Mouse (Mus musculus) kidney, embryonic 15.5 days (tissue): ENCODE results near the gene Cdhr1. TPM values are rescaled to one million over a fixed set of nuclear protein-coding genes. Genes with fewer than 3 reads are reported as not detected.
A peak's percentile ranks its signal among the peaks of the same experiment; 100 is the strongest.

Experiments
- ATAC-seq: fragments of 200-750 bp; cut with Nextera tagmentation; replicated peaks from 2 replicates; pipeline ENCODE4 v1.8.0; 2017; ENCODE audit warnings: moderate TSS enrichment; ENCODE audit not compliant: low FRiP score
- H3K27ac ChIP-seq: fragments of 300-500 bp; sonication (generic); 2 replicates; pipeline ENCODE4 v1.5.1; 2015; ENCODE audit warnings: mild to moderate bottlenecking, inconsistent platforms
- H3K27me3 ChIP-seq: fragments of 300-500 bp; sonication (generic); 2 replicates; pipeline ENCODE4 v1.6.1; 2015; ENCODE audit warnings: inconsistent platforms
- H3K36me3 ChIP-seq: fragments of 300-500 bp; sonication (generic); 2 replicates; pipeline ENCODE4 v1.6.1; 2015; ENCODE audit warnings: inconsistent platforms
- H3K4me1 ChIP-seq: fragments of 300-500 bp; sonication (generic); 2 replicates; pipeline ENCODE4 v1.6.1; 2015; ENCODE audit warnings: inconsistent platforms
- H3K4me2 ChIP-seq: fragments of 300-500 bp; sonication (generic); 2 replicates; pipeline ENCODE4 v1.6.1; 2015; ENCODE audit warnings: moderate library complexity, mild to moderate bottlenecking, inconsistent platforms
- H3K4me3 ChIP-seq: fragments of 300-500 bp; sonication (generic); replicated peaks from 2 replicates; pipeline ENCODE4 v1.5.1; 2015; ENCODE audit warnings: mild to moderate bottlenecking, inconsistent platforms
- H3K9ac ChIP-seq: fragments of 300-500 bp; sonication (generic); 2 replicates; pipeline ENCODE4 v1.6.1; 2015; ENCODE audit warnings: mild to moderate bottlenecking, inconsistent platforms
- H3K9me3 ChIP-seq: fragments of 300-500 bp; sonication (generic); replicated peaks from 2 replicates; pipeline ENCODE4 v1.6.1; 2016; ENCODE audit warnings: inconsistent platforms
- WGBS: fragments of 180-500 bp; shearing (Covaris S2); methylation state at CpG from one replicate; pipeline ENCODE4 v1.1.7; 2015; ENCODE audit warnings: mixed read lengths; 5-methylcytosine and 5-hydroxymethylcytosine counted together
- polyA plus RNA-seq: library from polyadenylated mRNA; unstranded; fragments of >200 nt; fragmentation: Nextera tagmentation; extraction: Ambion mirVana; gene quantifications from 2 replicates; pipeline ENCODE4 v1.2.1, GENCODE M21; 2015

Gene Cdhr1
- polyA plus RNA-seq, 1 experiment from 2014 or later, result 3.1 TPM

GRCm38 (mm10) chr14:37110456-37110855 lies 12.3 kb upstream of the Cdhr1 start:
- Histone ChIP-seq H3K27ac (no peak overlapping the region), H3K4me3 (no peak overlapping the region), H3K9ac (no peak overlapping the region), H3K4me1 (peaks cover 7% of the 10 kb centered on the region; the same call in 1 of the 2 replicates), H3K27me3 (no peaks in the 10 kb centered on the region), H3K36me3 (no peaks in the 10 kb centered on the region), H3K4me2 (no peak overlapping the region), H3K9me3 (no peaks in the 10 kb centered on the region)
- WGBS, result 44% methylated on average over 2 of the region's 2 CpGs
- no peak for ATAC-seq

- Histone ChIP-seq H3K27ac (no peak overlapping the region), H3K9ac (no peak overlapping the region), H3K36me3 (no peaks in the 10 kb centered on the region), H3K4me2 (no peak overlapping the region), H3K4me1 (peaks cover 8% of the 10 kb centered on the region; the same call in 1 of the 2 replicates), H3K9me3 (no peaks in the 10 kb centered on the region), H3K27me3 (no peaks in the 10 kb centered on the region), H3K4me3 (no peak overlapping the region)
- no peak for ATAC-seq
- WGBS, result 8% methylated on average over 9 of the region's 9 CpGs
Observed at GRCm38 (mm10) chr14:37109975-37110374, 11.8 kb upstream of the Cdhr1 start.

- no peak overlapping the region for H3K9ac ChIP-seq
- H3K4me1 ChIP-seq, result peaks cover 9% of the 10 kb centered on the region; the same call in 1 of the 2 replicates
- no peaks in the 10 kb centered on the region for H3K27me3 ChIP-seq
- no peak for ATAC-seq
- no peak overlapping the region for H3K27ac ChIP-seq
- H3K4me3 ChIP-seq, result no peak overlapping the region
- no peaks in the 10 kb centered on the region for H3K9me3 ChIP-seq
- H3K4me2 ChIP-seq, result no peak overlapping the region
- WGBS, result 46% methylated on average over 8 of the region's 8 CpGs
- H3K36me3 ChIP-seq, result no peaks in the 10 kb centered on the region
Observed at GRCm38 (mm10) chr14:37109460-37109859, 11.3 kb upstream of the Cdhr1 start.

- Histone ChIP-seq H3K27me3 (peaks cover 4% of the 10 kb centered on the region; the same call in 1 of the 2 replicates), H3K9ac (no peak overlapping the region), H3K36me3 (no peaks in the 10 kb centered on the region), H3K9me3 (no peaks in the 10 kb centered on the region), H3K4me3 (no peak overlapping the region), H3K27ac (no peak overlapping the region), H3K4me1 (peaks cover 9% of the 10 kb centered on the region; the same call in 1 of the 2 replicates), H3K4me2 (no peak overlapping the region)
- ATAC-seq, result no peak
- 30% methylated on average over 7 of the region's 7 CpGs for WGBS
Observed at GRCm38 (mm10) chr14:37105846-37106245, 7.7 kb upstream of the Cdhr1 start.

- H3K9me3 ChIP-seq, result no peaks in the 10 kb centered on the region
- peak overlapping the region; percentile 3; the same call in 1 of the 2 replicates for H3K27ac ChIP-seq
- 0 out of 2 replicates have a peak, but pooled peaks cover 2% of the 10 kb centered on the region for H3K4me1 ChIP-seq
- H3K4me2 ChIP-seq, result no peak overlapping the region
- H3K4me3 ChIP-seq, result no peak overlapping the region
- ATAC-seq, result peak; percentile 81
- H3K9ac ChIP-seq, result no peak overlapping the region
- H3K27me3 ChIP-seq, result peaks cover 4% of the 10 kb centered on the region; the same call in 1 of the 2 replicates
- no peaks in the 10 kb centered on the region for H3K36me3 ChIP-seq
- WGBS, result 31% methylated on average over 5 of the region's 5 CpGs
Observed at GRCm38 (mm10) chr14:37104747-37105146, 6.6 kb upstream of the Cdhr1 start.

- Histone ChIP-seq H3K27ac (no peak overlapping the region), H3K36me3 (no peaks in the 10 kb centered on the region), H3K27me3 (peaks cover 25% of the 10 kb centered on the region), H3K4me1 (peaks cover 13% of the 10 kb centered on the region), H3K4me3 (no peak overlapping the region), H3K9ac (no peak overlapping the region), H3K4me2 (no peak overlapping the region), H3K9me3 (no peaks in the 10 kb centered on the region)
- WGBS, result 75% methylated on average over 3 of the region's 3 CpGs
- no peak for ATAC-seq
Observed at GRCm38 (mm10) chr14:37102484-37102883, 4.3 kb upstream of the Cdhr1 start.

GRCm38 (mm10) chr14:37101531-37101930 lies 3.4 kb upstream of the Cdhr1 start:
- Histone ChIP-seq H3K4me1 (peaks cover 13% of the 10 kb centered on the region), H3K36me3 (no peaks in the 10 kb centered on the region), H3K9ac (no peak overlapping the region), H3K4me3 (no peak overlapping the region), H3K27ac (no peak overlapping the region), H3K27me3 (peaks cover 33% of the 10 kb centered on the region), H3K4me2 (no peak overlapping the region), H3K9me3 (no peaks in the 10 kb centered on the region)
- WGBS, result 84% methylated on average over 5 of the region's 5 CpGs
- ATAC-seq, result no peak

GRCm38 (mm10) chr14:37095556-37095955 lies 2.6 kb downstream of the Cdhr1 start:
- no peak for ATAC-seq
- 83% methylated on average over 4 of the region's 4 CpGs for whole genome bisulfite sequencing
- no peak overlapping the region for H3K4me2 ChIP-seq
- no peak overlapping the region for H3K9ac ChIP-seq
- no peaks in the 10 kb centered on the region for H3K36me3 ChIP-seq
- H3K9me3 ChIP-seq, result no peaks in the 10 kb centered on the region
- no peak overlapping the region for H3K27ac ChIP-seq
- H3K4me1 ChIP-seq, result peaks cover 16% of the 10 kb centered on the region
- no peak overlapping the region for H3K4me3 ChIP-seq
- H3K27me3 ChIP-seq, result peaks cover 39% of the 10 kb centered on the region

GRCm38 (mm10) chr14:37094436-37094835 lies 3.7 kb downstream of the Cdhr1 start:
- H3K4me3 ChIP-seq, result no peak overlapping the region
- H3K27ac ChIP-seq, result no peak overlapping the region
- H3K9ac ChIP-seq, result no peak overlapping the region
- ATAC-seq, result 0 out of 2 replicates have a peak, but pooled peaks have one; percentile 40
- H3K4me1 ChIP-seq, result peaks cover 16% of the 10 kb centered on the region
- no peak overlapping the region for H3K4me2 ChIP-seq
- no peaks in the 10 kb centered on the region for H3K36me3 ChIP-seq
- no peaks in the 10 kb centered on the region for H3K9me3 ChIP-seq
- H3K27me3 ChIP-seq, result peaks cover 38% of the 10 kb centered on the region
- 41% methylated on average over 6 of the region's 6 CpGs for WGBS

- H3K9me3 ChIP-seq, result no peaks in the 10 kb centered on the region
- 22% methylated on average over 4 of the region's 4 CpGs for WGBS
Observed at GRCm38 (mm10) chr14:37083755-37084154, 14.4 kb downstream of the Cdhr1 start.

GRCm38 (mm10) chr14:37080724-37081123 lies 17.4 kb downstream of the Cdhr1 start:
- WGBS, result 88% methylated on average over 1 of the region's 1 CpGs
- H3K27me3 ChIP-seq, result no peaks in the 10 kb centered on the region
- H3K9me3 ChIP-seq, result no peaks in the 10 kb centered on the region
- no peak overlapping the region for H3K4me2 ChIP-seq
- no peak for ATAC-seq
- H3K36me3 ChIP-seq, result no peaks in the 10 kb centered on the region
- no peak overlapping the region for H3K4me3 ChIP-seq
- H3K4me1 ChIP-seq, result no peaks in the 10 kb centered on the region
- no peak overlapping the region for H3K27ac ChIP-seq
- H3K9ac ChIP-seq, result no peak overlapping the region

More at GRCm38 (mm10) chr14:37083755-37084154, 14.4 kb downstream of the Cdhr1 start:
- ATAC-seq, result peak; percentile 75
- Histone ChIP-seq H3K9ac (no peak overlapping the region), H3K27me3 (no peaks in the 10 kb centered on the region), H3K4me2 (no peak overlapping the region), H3K4me3 (no peak overlapping the region), H3K4me1 (no peaks in the 10 kb centered on the region), H3K27ac (no peak overlapping the region), H3K36me3 (no peaks in the 10 kb centered on the region)

GRCm38 (mm10) chr14:37068516-37068915 lies 29.6 kb downstream of the Cdhr1 start:
- Histone ChIP-seq H3K27me3 (no peaks in the 10 kb centered on the region), H3K4me1 (no peaks in the 10 kb centered on the region), H3K9me3 (no peaks in the 10 kb centered on the region), H3K9ac (no peak overlapping the region), H3K27ac (no peak overlapping the region), H3K36me3 (no peaks in the 10 kb centered on the region), H3K4me3 (no peak overlapping the region), H3K4me2 (no peak overlapping the region)
- WGBS, result 19% methylated on average over 9 of the region's 9 CpGs
- ATAC-seq, result no peak

GRCm38 (mm10) chr14:37067629-37068028 lies 30.5 kb downstream of the Cdhr1 start, which contains the start of gene Lrit2:
Lrit2 (plus strand) TSS chr14:37067929.
- Histone ChIP-seq H3K9ac (no peak within 1 kb of the TSS), H3K27me3 (no peaks in the 10 kb centered on the region), H3K36me3 (no peaks in the 10 kb centered on the region), H3K4me1 (no peaks in the 10 kb centered on the region), H3K9me3 (no peaks in the 10 kb centered on the region), H3K4me2 (no peak within 1 kb of the TSS), H3K4me3 (no peak within 1 kb of the TSS), H3K27ac (no peak within 1 kb of the TSS)
- ATAC-seq, result no peak
- WGBS, result 83% methylated on average over 5 of the region's 5 CpGs
